Mouse (Mus musculus): ENCODE measurements at regions not wholly inside any gene's neighbourhood (a gene's known extent, or its start where the extent isn't known, plus 50 kb on each side); places are given as distances from the start of the nearest gene placed in this dataset.
A peak's percentile ranks its signal among the peaks of the same experiment; 100 is the strongest.

DNA sequence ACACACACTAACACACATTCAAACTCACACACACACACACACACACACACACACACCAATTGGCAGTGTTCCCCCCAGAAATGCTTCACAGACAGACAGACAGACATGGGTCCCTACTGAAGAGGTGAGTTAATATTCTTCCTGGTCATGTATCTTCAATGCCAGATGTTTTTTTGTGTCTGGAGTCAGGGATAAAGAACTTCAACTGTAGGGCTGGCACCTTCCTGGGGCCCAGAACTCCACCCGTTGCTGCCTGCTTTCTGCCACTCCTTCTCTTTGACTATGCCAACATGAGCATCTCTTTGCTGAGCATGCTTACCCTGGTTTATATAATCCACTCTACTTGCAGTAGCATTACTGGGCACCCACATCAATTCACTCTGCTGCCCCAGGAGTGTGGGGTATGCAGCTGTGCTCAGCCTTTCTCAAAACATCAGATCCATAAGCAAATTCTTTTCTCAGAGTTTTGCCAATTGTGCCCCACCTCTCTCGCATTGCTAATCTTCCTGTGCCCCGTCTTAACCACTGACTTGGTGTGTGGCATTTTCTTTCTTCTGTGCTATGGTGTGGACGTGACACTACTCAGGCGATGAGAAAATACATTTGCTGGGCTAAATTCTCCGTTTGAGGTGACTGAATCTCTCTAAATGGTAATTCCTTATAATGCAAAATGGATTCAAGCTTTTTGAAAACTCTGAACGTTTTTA is 60.5 kb upstream of the Bach2 start:
- DNase-seq (ENCODE audit: low read depth, low spot score) = no peak

DNA sequence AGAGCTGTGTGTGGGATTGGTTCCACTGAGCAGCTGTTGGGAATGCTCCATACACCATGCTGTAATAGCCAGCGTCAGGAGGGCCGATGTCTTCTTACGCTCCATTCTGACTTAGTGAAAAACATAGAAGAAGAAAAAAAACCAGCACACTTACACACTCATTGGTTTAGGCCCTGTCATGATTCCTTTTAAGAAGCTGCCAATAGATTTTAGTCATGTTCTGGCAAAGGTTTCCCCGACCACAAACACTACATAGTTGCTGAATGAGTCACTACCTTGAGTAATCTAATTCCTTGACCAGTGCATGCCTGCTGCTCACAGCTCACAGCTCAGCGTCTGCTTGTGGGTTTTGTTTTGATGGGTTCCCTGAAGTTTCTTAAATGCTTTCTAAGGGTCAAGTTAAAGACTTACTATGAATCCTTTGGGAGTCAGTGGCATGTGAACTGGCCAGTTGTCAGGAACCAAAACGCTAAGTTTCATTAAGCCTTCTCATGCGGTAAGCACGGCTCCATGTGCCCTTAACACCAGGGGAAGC is 58.8 kb upstream of the Bach2 start:
- no peak for DNase-seq (ENCODE audit: low read depth, low spot score)

DNA sequence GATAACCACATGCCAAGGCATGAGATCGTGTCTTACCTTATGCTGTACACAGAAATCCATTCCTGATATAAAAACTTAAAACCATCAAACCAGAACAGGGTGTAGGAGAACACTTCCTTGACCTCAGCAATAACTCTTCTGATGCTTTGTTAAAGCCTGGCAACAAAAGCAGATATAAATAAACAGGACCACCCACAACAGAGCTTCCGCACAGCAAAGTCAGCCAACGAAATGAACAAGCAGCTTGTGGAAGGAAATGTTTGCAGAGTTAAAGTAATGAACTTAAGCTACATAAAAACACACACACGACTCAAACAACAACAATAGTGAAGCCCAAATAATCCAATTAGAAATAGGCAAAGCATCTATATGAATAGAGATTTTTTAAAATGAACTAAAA is 54.8 kb upstream of the Bach2 start:
- DNase-seq (ENCODE audit: low read depth, low spot score) = no peak

DNA sequence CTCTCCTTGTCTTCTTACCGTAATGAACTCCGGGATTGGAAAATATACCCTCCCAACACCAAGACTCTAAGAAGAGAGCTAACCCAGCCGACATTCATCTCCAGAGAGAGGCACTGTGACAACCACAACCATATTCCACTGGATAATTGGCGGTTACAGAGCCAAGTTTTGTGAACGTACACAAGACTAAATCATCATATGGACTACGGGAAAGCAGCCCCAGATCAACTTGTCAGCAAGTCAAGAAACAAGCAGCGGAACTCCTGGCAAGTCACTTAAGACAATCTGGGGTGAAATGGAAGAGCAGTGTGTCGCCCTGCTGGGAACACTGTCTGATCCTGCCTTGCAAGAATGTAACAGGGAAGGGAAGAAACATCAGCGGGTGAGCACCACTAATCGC is 52.6 kb upstream of the Bach2 start:
- no peak for DNase-seq (ENCODE audit: low read depth, low spot score)

DNA sequence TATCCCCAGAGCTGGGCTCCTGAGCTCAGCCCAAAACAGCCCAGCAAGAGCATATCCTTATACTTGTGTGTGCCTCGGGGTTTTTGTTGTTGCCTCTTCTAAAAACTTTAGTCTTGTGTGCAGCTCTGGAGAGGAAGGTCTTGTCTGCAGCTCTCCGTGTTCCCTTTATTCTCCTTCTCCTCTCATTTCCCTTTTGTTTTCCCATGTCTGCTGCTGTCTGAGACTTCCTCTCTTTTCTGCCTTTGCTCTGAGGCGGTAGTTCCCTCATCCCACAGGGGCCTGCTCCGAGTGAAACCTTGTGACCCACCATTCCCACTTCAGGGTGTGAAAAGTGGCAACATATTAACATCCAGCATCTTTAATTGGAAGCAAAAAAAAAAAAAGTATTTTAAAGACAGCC is 51.5 kb upstream of the Bach2 start:
- no peak for DNase-seq (ENCODE audit: low read depth, low spot score)

DNA sequence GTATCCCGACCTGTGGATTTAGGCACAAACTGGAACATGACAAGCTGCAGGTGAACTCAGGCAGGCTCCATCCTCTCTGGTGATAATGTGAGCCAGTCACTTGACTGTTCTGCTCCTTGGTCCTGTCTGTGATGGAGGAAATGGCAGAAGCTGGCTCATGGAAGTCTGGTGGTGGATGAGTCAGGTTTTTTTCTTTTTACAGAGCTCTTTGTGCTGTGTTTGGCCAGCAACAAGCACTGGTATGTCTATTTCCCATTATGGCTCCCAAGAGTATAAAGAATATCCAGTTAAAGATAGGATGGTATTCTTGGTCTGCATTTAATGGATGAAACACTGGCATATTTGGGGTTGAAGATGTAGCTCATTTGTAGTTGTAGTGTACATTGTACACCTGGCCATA is 50.5 kb upstream of the Bach2 start:
- no peak for DNase-seq (ENCODE audit: low read depth, low spot score)

DNA sequence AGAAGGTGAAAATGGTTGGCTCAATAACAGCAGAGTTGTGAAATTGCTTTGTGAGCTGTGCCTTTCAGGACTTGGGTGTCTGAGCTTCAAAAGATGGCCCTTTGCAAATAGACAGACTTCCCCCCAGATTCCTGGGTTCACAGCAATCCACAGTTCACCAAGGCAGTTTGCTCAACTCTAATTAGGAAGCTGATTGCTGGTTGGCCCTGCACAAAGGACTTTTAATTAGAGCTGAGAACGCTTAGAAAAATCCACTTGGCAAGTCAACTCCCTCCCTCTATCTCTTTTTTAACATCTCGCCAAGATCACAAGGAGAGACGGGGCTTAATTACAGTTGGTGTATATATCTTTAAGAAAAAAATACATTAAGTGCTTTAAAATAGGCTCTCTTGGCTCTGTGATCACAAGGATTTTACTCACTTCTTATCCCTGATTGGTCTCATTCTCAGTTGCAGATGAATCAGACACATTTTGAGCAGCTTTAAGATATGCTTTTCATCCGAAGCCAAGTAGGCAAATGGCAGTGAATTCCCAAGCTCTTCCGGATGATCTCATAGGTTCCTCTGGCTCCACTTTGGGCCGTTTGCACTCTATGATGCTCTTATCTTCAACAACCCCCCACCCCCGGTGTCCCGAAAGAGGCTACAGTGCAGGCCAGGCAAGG is 49.7 kb upstream of the Bach2 start:
- DNase-seq (ENCODE audit: low read depth, low spot score) = peak; percentile 62
